ENCODE assay signal across 8 mouse cellular contexts in the genomic region with DNA sequence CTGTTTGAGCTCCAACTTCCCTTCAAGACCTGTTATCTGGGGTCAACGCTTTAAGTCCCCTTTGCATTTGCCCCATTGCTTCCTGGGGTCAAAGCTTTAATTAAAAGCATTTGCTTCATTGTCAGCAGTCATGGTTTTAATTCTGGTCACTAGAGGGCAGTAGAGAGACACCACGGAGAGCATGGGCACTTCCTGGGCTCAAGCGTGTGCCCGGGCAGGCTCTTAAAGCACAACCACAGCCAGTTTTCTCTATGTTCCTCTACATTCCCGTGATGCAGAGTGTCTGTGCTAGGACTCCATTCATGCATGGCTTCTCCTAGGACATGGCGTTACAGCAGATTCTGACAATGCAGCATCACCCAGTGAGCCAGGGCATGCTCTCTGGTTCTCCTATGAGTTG.
DNase-seq lines count a peak whose midpoint lies in the region; ATAC-seq and TF ChIP-seq lines count a peak whose summit lies in the region.

No protein-coding gene starts in this region.

- H3K27ac ChIP-seq in forebrain, embryonic 13.5 days: no peak overlapping the region
- H3K27ac ChIP-seq in forebrain, embryonic 16.5 days (ENCODE audit: low read length): no peak overlapping the region
- no peak overlapping the region for H3K27ac ChIP-seq in thymus, adult 2 months (ENCODE audit: control insufficient read depth, insufficient read depth, low read length)

- 54% methylated on average over 6 of the region's 6 CpGs for WGBS in forebrain, embryonic 13.5 days
- WGBS in forebrain, embryonic 16.5 days: 43% methylated on average over 6 of the region's 6 CpGs
- 25% methylated on average over 6 of the region's 6 CpGs for WGBS in thymus, adult 2 months
- WGBS in lung, adult 2 months: 26% methylated on average over 6 of the region's 6 CpGs

- H3K9ac ChIP-seq in forebrain, embryonic 13.5 days: no peak overlapping the region
- H3K9ac ChIP-seq in forebrain, embryonic 16.5 days (replicated peaks; ENCODE audit: low read depth, low read length): no peak overlapping the region

- H3K9me3 ChIP-seq in forebrain, embryonic 13.5 days (replicated peaks): no peaks in the 10 kb centered on the region
- no peaks in the 10 kb centered on the region for H3K9me3 ChIP-seq in forebrain, embryonic 16.5 days (ENCODE audit: control insufficient read depth, low read length)

- H3K27me3 ChIP-seq in forebrain, embryonic 13.5 days: no peaks in the 10 kb centered on the region
- no peaks in the 10 kb centered on the region for H3K27me3 ChIP-seq in forebrain, embryonic 16.5 days (replicated peaks; ENCODE audit: control insufficient read depth, insufficient read depth, low read length)
- no peaks in the 10 kb centered on the region for H3K27me3 ChIP-seq in thymus, adult 2 months (ENCODE audit: control insufficient read depth, insufficient read depth, low read length)

- TF ChIP-seq CTCF in thymus, adult 2 months (IDR thresholded peaks at IDR 0.05; ENCODE audit: borderline replicate concordance, control insufficient read depth, extremely low read depth, insufficient read depth, low read length, poor library complexity): no peak
- peak; percentile 79 for TF ChIP-seq CTCF in lung, adult 2 months (IDR thresholded peaks at IDR 0.05; ENCODE audit: insufficient read depth, low read length)

- 0 out of 2 replicates have a peak, but pooled peaks have one; percentile 43 for ATAC-seq in forebrain, embryonic 13.5 days
- no peak for ATAC-seq in forebrain, embryonic 16.5 days

- DNase-seq in thymus, adult 2 months: peak; percentile 1
- DNase-seq in thymus, adult 18-20 months: no peak
- peak; percentile 74 for DNase-seq in embryo, embryonic 10 days (ENCODE audit: low spot score)
- peak; percentile 63 for DNase-seq in kidney, adult 9 months
- peak; percentile 15 for DNase-seq in lung, adult 2 months
- no peak for DNase-seq in natural killer cell, adult 2 months (ENCODE audit: low spot score in 2 of 2)

- TF ChIP-seq POLR2A in thymus, adult 2 months (IDR thresholded peaks at IDR 0.05; ENCODE audit: control insufficient read depth, extremely low read depth, insufficient read depth, low read length, poor library complexity): no peak
- no peak for TF ChIP-seq POLR2A in lung, adult 2 months (IDR thresholded peaks at IDR 0.05; ENCODE audit: borderline replicate concordance, extremely low read depth, low read depth, low read length)

- H3K36me3 ChIP-seq in forebrain, embryonic 13.5 days (ENCODE audit: poor library complexity, severe bottlenecking): no peaks in the 10 kb centered on the region
- H3K36me3 ChIP-seq in forebrain, embryonic 16.5 days (ENCODE audit: control insufficient read depth, insufficient read depth): no peaks in the 10 kb centered on the region
- H3K36me3 ChIP-seq in thymus, adult 2 months (ENCODE audit: control insufficient read depth, insufficient read depth, low read length): no peaks in the 10 kb centered on the region

- no peak overlapping the region for H3K4me3 ChIP-seq in forebrain, embryonic 13.5 days
- H3K4me3 ChIP-seq in forebrain, embryonic 16.5 days (replicated peaks; ENCODE audit: low read length): no peak overlapping the region
- no peak overlapping the region for H3K4me3 ChIP-seq in thymus, adult 2 months (ENCODE audit: control insufficient read depth, insufficient read depth, low read length)
- no peak overlapping the region for H3K4me3 ChIP-seq in lung, adult 2 months (replicated peaks; ENCODE audit: extremely low read depth, low read depth, low read length)

- H3K4me1 ChIP-seq in forebrain, embryonic 13.5 days: no peaks in the 10 kb centered on the region
- no peaks in the 10 kb centered on the region for H3K4me1 ChIP-seq in forebrain, embryonic 16.5 days (replicated peaks; ENCODE audit: control insufficient read depth, insufficient read depth, low read length)
- H3K4me1 ChIP-seq in thymus, adult 2 months (replicated peaks; ENCODE audit: control insufficient read depth, insufficient read depth, low read length): no peaks in the 10 kb centered on the region
- no peaks in the 10 kb centered on the region for H3K4me1 ChIP-seq in lung, adult 2 months (ENCODE audit: control insufficient read depth, insufficient read depth, low read length)

- no peak overlapping the region for H3K4me2 ChIP-seq in forebrain, embryonic 13.5 days
- H3K4me2 ChIP-seq in forebrain, embryonic 16.5 days (ENCODE audit: low read length): no peak overlapping the region

Comparison
In these comparisons a context has a peak if more than half of its experiments do, and no peak if none do; other contexts are left out.
1. DNase-seq: peak in thymus, adult 2 months (single experiment), embryo, embryonic 10 days (single experiment), kidney, adult 9 months (single experiment) and lung, adult 2 months (single experiment); none in thymus, adult 18-20 months (0 of 2) and natural killer cell, adult 2 months (0 of 2).